Mouse (Mus musculus) hematopoietic stem cell, adult 5-6 weeks (primary cell): ENCODE results near the gene Orm2. TPM values are rescaled to one million over a fixed set of nuclear protein-coding genes. Genes with fewer than 3 reads are reported as not detected.

Experiments used
- ATAC-seq, 2 experiments: fragments of 125-278 bp in 1 of 2; replicated peaks in 1 of 2; 2 replicates each; pipeline ENCODE4 v1.8.0; 2016 to 2017; ENCODE audit warnings: inconsistent platforms in 2 of 2, mild to moderate bottlenecking in 2 of 2, moderate number of reproducible peaks in 2 of 2, low read depth in 1 of 2, moderate TSS enrichment in 1 of 2; ENCODE audit not compliant: low FRiP score in 2 of 2, poor library complexity in 2 of 2, severe bottlenecking in 2 of 2, insufficient read depth in 1 of 2, low TSS enrichment in 1 of 2
- total RNA-seq: library from RNA; stranded (forward); fragments of 172-1452, 232-1000 nt; gene quantifications from 2 replicates; pipeline ENCODE4 v1.2.3, GENCODE M21; 2017

Gene Orm2
- not detected in 2 replicates for total RNA-seq

- ATAC-seq: no peak
Observed at GRCm38 (mm10) chr4:63362150-63362549, at the start of gene Orm2. TSS of gene Orm2 (plus strand) at chr4:63362449.

- no peak for ATAC-seq
Observed at GRCm38 (mm10) chr4:63314063-63314462, 48.2 kb upstream of the Orm2 start.

- ATAC-seq: no peak
Observed at GRCm38 (mm10) chr4:63316076-63316746, 46.0 kb upstream of the Orm2 start.

GRCm38 (mm10) chr4:63319566-63319965, 42.7 kb upstream of the Orm2 start:
- ATAC-seq: peak; percentile 49 to 71; a peak in 1 of 4 replicates

GRCm38 (mm10) chr4:63323275-63323815, 38.9 kb upstream of the Orm2 start:
- ATAC-seq: no peak

- no peak for ATAC-seq
Observed at GRCm38 (mm10) chr4:63333403-63333802, 28.8 kb upstream of the Orm2 start.

- no peak for ATAC-seq
Observed at GRCm38 (mm10) chr4:63338414-63339076, 23.7 kb upstream of the Orm2 start.

GRCm38 (mm10) chr4:63342491-63342890, 19.8 kb upstream of the Orm2 start:
- ATAC-seq: peak in 1 of 2 experiments; percentile 29; a peak in 1 of 4 replicates

- no peak for ATAC-seq
Observed at GRCm38 (mm10) chr4:63343608-63344007, 18.6 kb upstream of the Orm2 start.

GRCm38 (mm10) chr4:63344295-63344694, 18.0 kb upstream of the Orm2 start, which contains the start of gene Orm1:
TSS of gene Orm1 (plus strand) at chr4:63344560.
- peak in 1 of 2 experiments; percentile 40; a peak in 1 of 4 replicates for ATAC-seq

GRCm38 (mm10) chr4:63345261-63345660, 17.0 kb upstream of the Orm2 start:
- no peak for ATAC-seq

GRCm38 (mm10) chr4:63346659-63347058, 15.6 kb upstream of the Orm2 start:
- ATAC-seq: no peak

GRCm38 (mm10) chr4:63348524-63348923, 13.7 kb upstream of the Orm2 start:
- ATAC-seq: no peak

GRCm38 (mm10) chr4:63355877-63356665, 6.2 kb upstream of the Orm2 start, which contains the start of gene Orm3:
TSS of gene Orm3 (plus strand) at chr4:63356162.
- ATAC-seq: peak; percentile 55 to 67

GRCm38 (mm10) chr4:63356981-63357570, 5.2 kb upstream of the Orm2 start:
- peak; percentile 21 to 42; a peak in 3 of 4 replicates for ATAC-seq

- ATAC-seq: no peak
Observed at GRCm38 (mm10) chr4:63359861-63360260, 2.4 kb upstream of the Orm2 start.

GRCm38 (mm10) chr4:63368577-63368976, 6.3 kb downstream of the Orm2 start:
- peak; percentile 65 to 73 for ATAC-seq
